Mouse (Mus musculus): ENCODE measurements around the gene Slc24a2. TPM values are rescaled to one million over a fixed set of nuclear protein-coding genes. Genes with fewer than 3 reads are reported as not detected.

Gene Slc24a2
- polyA plus RNA-seq, 1 experiment: not detected

- TF ChIP-seq POLR2A (IDR thresholded peaks at IDR 0.05; ENCODE audit: borderline replicate concordance, low read depth, low read length) (no peak), CTCF (IDR thresholded peaks at IDR 0.05; ENCODE audit: low read depth, low read length) (no peak)
- H3K4me3 ChIP-seq (ENCODE audit: insufficient read depth, low read length): no peak overlapping the region
- H3K4me1 ChIP-seq (ENCODE audit: control insufficient read depth, insufficient read depth, low read length): no peaks in the 10 kb centered on the region
- no peak overlapping the region for H3K27ac ChIP-seq (ENCODE audit: insufficient read depth, low read depth, low read length)
Measured at GRCm38 (mm10) chr4:87057572-87057971, 172.7 kb downstream of the Slc24a2 start.

- TF ChIP-seq CTCF (IDR thresholded peaks at IDR 0.05; ENCODE audit: low read depth, low read length): no peak
- H3K27ac ChIP-seq (ENCODE audit: insufficient read depth, low read depth, low read length): no peak overlapping the region
- H3K4me3 ChIP-seq (ENCODE audit: insufficient read depth, low read length): no peak overlapping the region
- H3K4me1 ChIP-seq (ENCODE audit: control insufficient read depth, insufficient read depth, low read length): no peaks in the 10 kb centered on the region
Measured at GRCm38 (mm10) chr4:87055768-87056167, 174.5 kb downstream of the Slc24a2 start.

GRCm38 (mm10) chr4:87052881-87053280, 177.4 kb downstream of the Slc24a2 start:
- Histone ChIP-seq H3K4me3 (ENCODE audit: insufficient read depth, low read length) (no peak overlapping the region), H3K27ac (ENCODE audit: insufficient read depth, low read depth, low read length) (no peak overlapping the region), H3K4me1 (ENCODE audit: control insufficient read depth, insufficient read depth, low read length) (no peaks in the 10 kb centered on the region)
- TF ChIP-seq CTCF (IDR thresholded peaks at IDR 0.05; ENCODE audit: low read depth, low read length) (no peak), POLR2A (IDR thresholded peaks at IDR 0.05; ENCODE audit: borderline replicate concordance, low read depth, low read length) (no peak)

GRCm38 (mm10) chr4:87049061-87049460, 181.2 kb downstream of the Slc24a2 start:
- Histone ChIP-seq H3K27ac (ENCODE audit: insufficient read depth, low read depth, low read length) (no peak overlapping the region), H3K4me1 (ENCODE audit: control insufficient read depth, insufficient read depth, low read length) (no peaks in the 10 kb centered on the region), H3K4me3 (ENCODE audit: insufficient read depth, low read length) (no peak overlapping the region)
- TF ChIP-seq POLR2A (IDR thresholded peaks at IDR 0.05; ENCODE audit: borderline replicate concordance, low read depth, low read length): no peak
- no peak for TF ChIP-seq CTCF (IDR thresholded peaks at IDR 0.05; ENCODE audit: low read depth, low read length)

GRCm38 (mm10) chr4:87047131-87047530, 183.1 kb downstream of the Slc24a2 start:
- Histone ChIP-seq H3K4me3 (ENCODE audit: insufficient read depth, low read length) (no peak overlapping the region), H3K4me1 (ENCODE audit: control insufficient read depth, insufficient read depth, low read length) (no peaks in the 10 kb centered on the region), H3K27ac (ENCODE audit: insufficient read depth, low read depth, low read length) (no peak overlapping the region)
- no peak for TF ChIP-seq POLR2A (IDR thresholded peaks at IDR 0.05; ENCODE audit: borderline replicate concordance, low read depth, low read length)
- no peak for TF ChIP-seq CTCF (IDR thresholded peaks at IDR 0.05; ENCODE audit: low read depth, low read length)

GRCm38 (mm10) chr4:87043296-87043695, 187.0 kb downstream of the Slc24a2 start:
- Histone ChIP-seq H3K4me3 (ENCODE audit: insufficient read depth, low read length) (no peak overlapping the region), H3K4me1 (ENCODE audit: control insufficient read depth, insufficient read depth, low read length) (no peaks in the 10 kb centered on the region), H3K27ac (ENCODE audit: insufficient read depth, low read depth, low read length) (no peak overlapping the region)
- TF ChIP-seq POLR2A (IDR thresholded peaks at IDR 0.05; ENCODE audit: borderline replicate concordance, low read depth, low read length) (no peak), CTCF (IDR thresholded peaks at IDR 0.05; ENCODE audit: low read depth, low read length) (no peak)

GRCm38 (mm10) chr4:87041412-87041997, 188.8 kb downstream of the Slc24a2 start:
- TF ChIP-seq CTCF (IDR thresholded peaks at IDR 0.05; ENCODE audit: low read depth, low read length): no peak
- no peak for TF ChIP-seq POLR2A (IDR thresholded peaks at IDR 0.05; ENCODE audit: borderline replicate concordance, low read depth, low read length)
- H3K27ac ChIP-seq (ENCODE audit: insufficient read depth, low read depth, low read length): no peak overlapping the region
- no peak overlapping the region for H3K4me3 ChIP-seq (ENCODE audit: insufficient read depth, low read length)
- H3K4me1 ChIP-seq (ENCODE audit: control insufficient read depth, insufficient read depth, low read length): no peaks in the 10 kb centered on the region

GRCm38 (mm10) chr4:87037592-87037991, 192.7 kb downstream of the Slc24a2 start:
- Histone ChIP-seq H3K27ac (ENCODE audit: insufficient read depth, low read depth, low read length) (no peak overlapping the region), H3K4me1 (ENCODE audit: control insufficient read depth, insufficient read depth, low read length) (no peaks in the 10 kb centered on the region), H3K4me3 (ENCODE audit: insufficient read depth, low read length) (no peak overlapping the region)
- TF ChIP-seq POLR2A (IDR thresholded peaks at IDR 0.05; ENCODE audit: borderline replicate concordance, low read depth, low read length) (no peak), CTCF (IDR thresholded peaks at IDR 0.05; ENCODE audit: low read depth, low read length) (no peak)

GRCm38 (mm10) chr4:87036507-87036906, 193.8 kb downstream of the Slc24a2 start:
- no peaks in the 10 kb centered on the region for H3K4me1 ChIP-seq (ENCODE audit: control insufficient read depth, insufficient read depth, low read length)
- TF ChIP-seq POLR2A (IDR thresholded peaks at IDR 0.05; ENCODE audit: borderline replicate concordance, low read depth, low read length) (no peak), CTCF (IDR thresholded peaks at IDR 0.05; ENCODE audit: low read depth, low read length) (no peak)
- H3K4me3 ChIP-seq (ENCODE audit: insufficient read depth, low read length): no peak overlapping the region
- H3K27ac ChIP-seq (ENCODE audit: insufficient read depth, low read depth, low read length): no peak overlapping the region

GRCm38 (mm10) chr4:87035701-87036100, 194.6 kb downstream of the Slc24a2 start:
- TF ChIP-seq POLR2A (IDR thresholded peaks at IDR 0.05; ENCODE audit: borderline replicate concordance, low read depth, low read length) (no peak), CTCF (IDR thresholded peaks at IDR 0.05; ENCODE audit: low read depth, low read length) (no peak)
- Histone ChIP-seq H3K4me1 (ENCODE audit: control insufficient read depth, insufficient read depth, low read length) (no peaks in the 10 kb centered on the region), H3K4me3 (ENCODE audit: insufficient read depth, low read length) (no peak overlapping the region), H3K27ac (ENCODE audit: insufficient read depth, low read depth, low read length) (no peak overlapping the region)

GRCm38 (mm10) chr4:87032632-87033031, 197.6 kb downstream of the Slc24a2 start:
- H3K4me1 ChIP-seq (ENCODE audit: control insufficient read depth, insufficient read depth, low read length): no peaks in the 10 kb centered on the region
- no peak overlapping the region for H3K4me3 ChIP-seq (ENCODE audit: insufficient read depth, low read length)
- no peak overlapping the region for H3K27ac ChIP-seq (ENCODE audit: insufficient read depth, low read depth, low read length)
- TF ChIP-seq CTCF (IDR thresholded peaks at IDR 0.05; ENCODE audit: low read depth, low read length) (no peak), POLR2A (IDR thresholded peaks at IDR 0.05; ENCODE audit: borderline replicate concordance, low read depth, low read length) (no peak)
